Mouse (Mus musculus): Measurements from ENCODE around the gene Clec4a1.

DNA sequence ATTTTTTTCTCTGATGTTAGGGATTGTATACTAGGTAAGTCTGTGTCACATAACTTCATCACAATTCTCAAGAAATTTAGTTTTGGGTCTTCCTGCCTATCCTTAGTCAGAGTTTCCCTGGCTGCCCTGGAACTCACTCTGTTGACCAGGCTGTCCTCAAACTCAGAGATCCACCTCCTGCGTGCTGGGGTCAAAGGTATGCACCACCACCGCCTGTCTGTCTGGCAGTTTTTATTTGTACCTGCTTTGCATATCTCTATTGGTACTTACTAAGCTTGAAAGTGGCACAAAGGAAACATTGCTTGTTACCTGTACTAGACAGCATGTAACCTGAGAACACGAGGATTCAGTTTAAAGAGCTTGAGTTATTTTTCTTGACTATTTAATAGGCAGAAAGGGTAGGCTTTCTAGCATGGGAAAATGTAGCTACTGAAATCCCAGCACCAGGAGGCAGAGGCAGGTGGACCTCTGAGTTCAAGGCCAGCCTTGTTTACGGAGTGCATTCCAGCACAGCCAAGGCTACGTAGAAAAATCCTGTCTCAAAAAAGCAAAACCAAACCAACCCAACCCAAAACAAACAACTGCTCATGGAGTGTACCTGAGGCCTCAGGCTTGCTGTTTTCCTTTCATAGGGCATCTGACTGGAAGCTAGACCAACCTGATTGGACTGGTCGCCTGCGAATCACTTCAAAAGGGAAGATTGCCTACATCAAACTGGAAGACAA is 41.7 kb upstream of the Clec4a1 start:
- TF ChIP-seq POLR2A (IDR thresholded peaks at IDR 0.05; ENCODE audit: borderline replicate concordance, extremely low read depth, insufficient read depth, insufficient read length, poor library complexity, severe bottlenecking) (no peak), CTCF (IDR thresholded peaks at IDR 0.05; ENCODE audit: borderline replicate concordance, extremely low read depth, insufficient read depth, insufficient read length) (no peak)

All from brain, embryonic 14.5 days (tissue).